Mouse (Mus musculus) layer of hippocampus, adult 18-20 months (tissue): ENCODE data around the gene Spaca1. TPM values are rescaled to one million over a fixed set of nuclear protein-coding genes. Genes with fewer than 3 reads are reported as not detected.
"Not testable (repeated sequence)": the region's sequence is repeated elsewhere in the genome, so short reads cannot be mapped to it uniquely, and the experiment has no call there.

Experiments used
- DNase-seq, 2 experiments: peaks; one replicate each; pipeline ENCODE4 v3.0.0; 2022; ENCODE audit warnings: low spot score in 2 of 2
- long read RNA-seq: library from polyadenylated mRNA; stranded (forward); transcript quantifications from one replicate; pipeline ENCODE4 v2.0.0, GENCODE M21; 2021
- total RNA-seq, 2 experiments: library from RNA; stranded (reverse); gene quantifications; 2 replicates each; pipeline ENCODE4 v1.2.3; 2021

Gene Spaca1
- not detected for total RNA-seq
- long read RNA-seq: 0 reads

DNA sequence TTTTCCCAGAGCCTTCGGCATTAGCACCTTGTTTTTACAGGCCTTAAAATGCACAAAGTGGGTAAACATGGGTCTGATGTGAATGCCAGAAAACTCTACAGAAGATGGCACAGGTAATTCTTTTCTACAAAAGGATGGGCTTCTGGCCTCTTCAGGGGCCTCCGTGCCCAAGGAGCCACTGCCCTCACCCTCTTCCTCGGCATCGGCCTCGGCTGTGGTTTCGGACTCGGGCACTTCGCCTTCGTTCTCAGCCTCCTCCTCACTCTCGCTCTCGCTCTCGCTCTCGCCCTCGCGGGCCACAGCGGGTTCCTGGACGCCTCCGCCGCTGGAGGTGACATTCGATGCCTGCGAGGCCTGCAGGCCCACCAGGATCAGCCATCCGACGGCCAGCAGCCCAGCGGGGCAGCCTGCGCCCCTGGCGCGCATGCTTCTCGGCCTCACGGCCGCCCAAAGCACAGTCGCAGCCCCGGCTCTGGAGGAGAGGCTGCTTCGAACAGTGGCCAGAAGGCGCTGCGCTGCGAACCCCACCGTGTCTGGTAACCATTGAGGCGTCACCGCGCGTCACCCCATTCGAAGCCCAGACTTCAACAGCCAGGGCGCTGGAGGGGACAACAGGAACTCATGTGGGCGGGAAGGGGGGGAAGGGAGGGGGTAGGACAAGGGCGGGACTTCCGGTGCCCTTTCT, at the start of gene Spaca1:
Gene Spaca1 (minus strand): TSS at position 621 of the 685 bp plus-strand sequence.
- peak in 1 of 2 experiments; percentile 1 for DNase-seq

DNA sequence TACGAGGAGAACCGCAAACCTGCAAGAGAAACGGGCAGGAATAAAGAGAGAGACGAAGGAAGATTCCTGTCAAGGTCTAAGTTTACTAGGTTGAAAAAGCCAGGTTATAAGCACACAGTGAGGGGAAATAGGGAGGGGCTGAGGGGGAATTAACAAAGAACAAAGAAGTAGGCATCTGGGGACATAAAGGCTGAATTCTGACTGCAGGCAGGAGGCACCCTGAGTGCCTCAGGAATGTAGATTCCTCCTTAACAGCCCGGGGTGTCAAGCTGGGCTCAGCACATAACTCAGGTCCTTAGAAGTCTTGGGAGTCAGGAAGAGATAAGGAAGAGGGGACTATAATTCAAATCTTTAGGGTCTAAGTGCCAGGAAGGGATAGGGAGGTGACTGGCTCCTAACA, 37.3 kb upstream of the Spaca1 start:
- not testable (repeated sequence) for DNase-seq

DNA sequence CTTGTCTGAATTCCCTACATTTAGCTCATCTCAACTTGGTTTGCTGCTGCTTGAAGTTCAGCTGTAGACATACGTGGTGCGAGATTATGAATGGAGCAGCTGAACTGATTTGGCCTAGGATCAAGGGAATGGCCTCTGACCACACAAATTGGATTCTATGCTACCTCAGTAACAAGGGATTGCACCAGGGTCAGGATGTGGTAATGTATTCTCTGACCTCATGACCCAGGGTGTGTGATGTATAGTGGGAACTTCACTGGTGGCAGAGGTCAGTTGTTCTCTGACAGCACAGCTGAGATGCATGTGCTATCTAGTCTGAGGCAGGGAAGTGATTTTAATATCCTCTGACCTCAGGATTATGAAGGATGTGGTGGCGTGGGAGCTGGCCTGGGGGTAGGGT, 31.1 kb upstream of the Spaca1 start:
- DNase-seq: no peak

DNA sequence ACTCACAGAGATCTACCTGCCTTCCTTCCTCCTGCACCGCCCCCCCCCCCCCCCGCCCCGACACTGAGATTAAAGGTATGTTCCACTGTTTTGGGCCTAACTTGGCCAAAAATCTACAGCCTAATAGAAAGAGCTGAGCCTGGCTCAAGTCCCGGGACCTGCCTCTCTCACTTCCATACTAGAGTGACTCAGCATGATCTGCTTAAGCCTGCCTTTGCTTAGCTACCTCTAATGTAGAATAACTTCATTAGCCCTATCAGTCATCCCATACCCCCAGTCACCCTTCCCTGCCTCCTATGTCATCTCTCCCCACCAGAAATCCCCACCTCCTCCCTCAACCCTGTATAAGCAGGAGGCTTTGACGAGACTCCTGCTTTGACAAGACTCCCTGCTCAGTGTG, 19.0 kb upstream of the Spaca1 start:
- no peak for DNase-seq

DNA sequence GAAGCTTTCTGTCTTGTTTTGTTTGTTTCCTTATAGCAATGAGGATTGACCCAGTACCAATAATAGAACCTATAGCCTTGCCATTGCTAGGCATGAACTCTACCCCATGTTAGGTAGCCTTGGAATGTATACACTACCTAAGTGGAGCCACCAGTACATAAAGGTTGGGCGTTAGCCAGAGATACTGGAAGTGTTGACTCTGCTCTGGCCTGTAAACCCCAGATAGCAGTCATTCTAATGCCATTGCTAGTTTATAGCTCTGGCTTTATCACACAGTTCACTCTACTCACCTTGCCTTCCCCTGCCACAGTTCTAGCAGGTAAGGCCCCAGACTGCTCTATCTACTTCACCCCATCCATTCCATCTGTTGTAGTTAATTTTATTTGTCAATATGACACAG, 8.3 kb upstream of the Spaca1 start:
- DNase-seq: no peak

DNA sequence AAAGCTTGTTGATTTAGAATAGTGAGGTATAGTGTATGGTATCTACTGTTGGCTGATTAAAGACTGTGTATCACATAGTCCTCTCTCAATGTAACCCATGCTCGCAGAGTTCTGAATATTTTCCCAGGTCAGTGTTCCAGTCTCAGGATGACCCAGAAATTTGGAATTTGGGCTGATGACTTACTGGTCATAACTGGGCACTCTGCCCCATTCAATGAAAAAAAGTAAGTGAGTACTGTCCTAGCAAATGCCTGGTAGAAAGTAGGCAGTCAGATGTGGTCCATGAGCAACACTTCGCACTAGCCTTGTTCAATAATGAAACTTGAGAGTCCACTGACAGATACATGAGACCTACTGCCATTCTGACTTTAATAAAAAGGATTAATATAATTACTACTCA, 23.2 kb downstream of the Spaca1 start:
- DNase-seq: no peak

DNA sequence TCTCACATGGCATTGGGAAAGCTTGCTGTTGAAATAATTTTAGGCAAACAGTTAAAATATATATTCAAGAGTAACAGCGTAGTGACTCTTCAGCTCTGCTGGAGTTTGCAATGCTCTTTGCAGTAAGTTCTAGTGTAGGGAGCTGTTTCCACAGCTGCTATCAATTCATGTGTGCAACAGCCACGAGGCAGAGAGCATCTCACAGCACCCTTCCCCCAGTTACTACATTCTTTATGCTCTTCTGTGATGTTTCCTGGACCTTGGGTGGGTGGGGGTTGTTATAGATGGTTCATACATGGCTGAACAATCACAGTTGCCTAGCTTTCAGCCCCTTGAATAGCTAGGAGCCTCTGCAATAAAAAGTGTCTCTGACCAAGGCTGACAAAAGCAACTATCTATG, 28.5 kb downstream of the Spaca1 start:
- DNase-seq: no peak

DNA sequence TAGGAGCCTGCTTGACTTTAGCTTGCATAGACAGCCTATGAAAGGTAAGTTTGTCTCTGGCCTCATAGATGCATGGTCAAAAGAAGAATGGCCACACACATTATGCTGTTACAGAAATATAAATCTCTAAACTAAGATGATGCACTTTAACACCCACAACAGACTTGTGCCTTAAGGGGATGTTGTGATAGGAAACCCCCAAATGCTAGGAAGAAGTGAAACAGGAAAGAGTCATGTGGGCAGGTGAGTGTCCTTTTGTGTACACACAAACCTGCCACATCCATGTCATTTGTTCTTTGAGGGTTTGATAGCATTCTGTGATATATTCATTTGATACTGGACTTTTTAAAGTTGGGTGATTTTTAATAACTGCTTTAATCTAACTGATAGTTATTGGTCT, 53.6 kb downstream of the Spaca1 start:
- DNase-seq: no peak

DNA sequence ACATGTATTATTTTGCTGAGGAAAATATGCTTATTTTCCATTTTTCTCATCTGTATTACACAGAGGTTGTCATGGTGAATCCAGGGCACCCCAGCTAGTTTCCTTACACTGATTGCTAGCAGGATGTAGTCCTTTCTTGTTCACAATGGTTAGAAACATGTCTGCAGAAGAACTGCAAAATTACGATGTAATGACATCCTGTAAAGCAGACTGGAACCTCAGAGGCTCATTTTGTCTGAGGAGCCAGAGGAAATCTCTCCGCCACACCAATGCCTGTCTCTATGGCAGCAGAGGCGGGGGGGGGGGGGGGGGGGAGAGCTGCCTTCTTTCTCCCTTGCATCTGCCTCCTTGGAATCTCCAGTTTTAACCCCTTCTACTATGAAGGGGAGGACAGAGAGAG, 57.3 kb downstream of the Spaca1 start:
- DNase-seq: no peak

DNA sequence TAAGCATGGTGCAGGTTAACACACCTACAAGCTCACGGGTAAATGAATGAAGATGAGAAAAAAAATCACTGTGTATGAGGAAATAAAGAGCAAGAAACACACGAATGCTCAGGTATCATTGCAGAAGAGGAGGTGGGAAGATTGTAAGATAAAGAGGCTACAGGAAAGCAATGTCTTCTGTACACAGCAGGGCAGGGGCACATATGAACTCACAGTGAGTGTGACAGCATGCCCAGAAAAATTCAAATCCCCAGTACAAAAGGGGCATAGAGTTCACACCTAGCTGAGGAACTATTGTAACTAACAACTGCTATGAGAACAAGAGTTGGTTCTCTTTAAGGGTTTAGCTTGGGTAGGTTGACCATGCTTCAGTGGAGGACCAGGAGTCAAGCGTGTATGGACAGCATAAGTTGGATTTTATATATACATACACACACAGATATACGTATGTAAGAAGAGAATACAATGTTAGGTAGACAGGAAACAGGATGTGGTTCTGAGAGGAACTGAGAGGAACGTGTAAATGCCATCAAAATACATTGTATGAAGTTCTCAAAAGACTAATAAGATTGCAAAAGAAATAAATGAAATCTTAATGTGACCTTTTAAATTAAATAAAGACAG, 61.4 kb downstream of the Spaca1 start:
- no peak for DNase-seq

Other genes starting within 250 kb of the Spaca1 start
- 100 to 1,000 TPM; 179 to 185 TPM for gene Cnr1, start 125.6 kb downstream of the Spaca1 start, total RNA-seq